Mouse (Mus musculus): ENCODE data around the gene Lypd6b. TPM values are rescaled to one million over a fixed set of nuclear protein-coding genes. Genes with fewer than 3 reads are reported as not detected.

The Lypd6b gene
- polyA plus RNA-seq, 1 experiment from 2014 or later, result 1.8 TPM

- H3K9me3 ChIP-seq, result no peaks in the 10 kb centered on the region
- H3K36me3 ChIP-seq, result no peaks in the 10 kb centered on the region
- no peak for DNase-seq (ENCODE audit: low spot score)
- no peak overlapping the region for H3K4me3 ChIP-seq
- H3K4me1 ChIP-seq (replicated peaks), result peaks cover 12% of the 10 kb centered on the region; the same call in 1 of the 2 replicates
- no peak overlapping the region for H3K27ac ChIP-seq
- WGBS, result 72% methylated on average over 4 of the region's 4 CpGs
- no peaks in the 10 kb centered on the region for H3K27me3 ChIP-seq (ENCODE audit: insufficient read depth, poor library complexity, severe bottlenecking)
Measured at GRCm38 (mm10) chr2:49813151-49813550, 25.7 kb downstream of the Lypd6b start.

GRCm38 (mm10) chr2:49814011-49814410, 26.5 kb downstream of the Lypd6b start:
- H3K4me1 ChIP-seq (replicated peaks), result peaks cover 9% of the 10 kb centered on the region; the same call in 1 of the 2 replicates
- no peaks in the 10 kb centered on the region for H3K27me3 ChIP-seq (ENCODE audit: insufficient read depth, poor library complexity, severe bottlenecking)
- DNase-seq (ENCODE audit: low spot score), result no peak
- no peak overlapping the region for H3K27ac ChIP-seq
- H3K4me3 ChIP-seq, result no peak overlapping the region
- 85% methylated on average over 6 of the region's 6 CpGs for WGBS
- no peaks in the 10 kb centered on the region for H3K36me3 ChIP-seq
- no peaks in the 10 kb centered on the region for H3K9me3 ChIP-seq

GRCm38 (mm10) chr2:49815696-49816320, 28.3 kb downstream of the Lypd6b start:
- DNase-seq (ENCODE audit: low spot score), result no peak
- H3K27me3 ChIP-seq (ENCODE audit: insufficient read depth, poor library complexity, severe bottlenecking), result no peaks in the 10 kb centered on the region
- H3K4me3 ChIP-seq, result no peak overlapping the region
- WGBS, result 87% methylated on average over 3 of the region's 3 CpGs
- H3K27ac ChIP-seq, result no peak overlapping the region
- H3K4me1 ChIP-seq (replicated peaks), result peaks cover 9% of the 10 kb centered on the region; the same call in 1 of the 2 replicates
- no peaks in the 10 kb centered on the region for H3K9me3 ChIP-seq
- no peaks in the 10 kb centered on the region for H3K36me3 ChIP-seq

GRCm38 (mm10) chr2:49816549-49816948, 29.1 kb downstream of the Lypd6b start:
- H3K4me3 ChIP-seq, result no peak overlapping the region
- no peak for DNase-seq (ENCODE audit: low spot score)
- H3K9me3 ChIP-seq, result no peaks in the 10 kb centered on the region
- no peak overlapping the region for H3K27ac ChIP-seq
- no peaks in the 10 kb centered on the region for H3K27me3 ChIP-seq (ENCODE audit: insufficient read depth, poor library complexity, severe bottlenecking)
- no peaks in the 10 kb centered on the region for H3K36me3 ChIP-seq
- peaks cover 5% of the 10 kb centered on the region; the same call in 1 of the 2 replicates for H3K4me1 ChIP-seq (replicated peaks)
- 95% methylated on average over 5 of the region's 5 CpGs for WGBS

GRCm38 (mm10) chr2:49817151-49817550, 29.7 kb downstream of the Lypd6b start:
- no peak overlapping the region for H3K27ac ChIP-seq
- 93% methylated on average over 3 of the region's 3 CpGs for WGBS

GRCm38 (mm10) chr2:49818126-49818525, 30.6 kb downstream of the Lypd6b start:
- no peak for DNase-seq (ENCODE audit: low spot score)
- H3K4me1 ChIP-seq (replicated peaks), result no peaks in the 10 kb centered on the region
- WGBS, result 85% methylated on average over 5 of the region's 5 CpGs
- no peak overlapping the region for H3K4me3 ChIP-seq
- H3K9me3 ChIP-seq, result no peaks in the 10 kb centered on the region
- H3K36me3 ChIP-seq, result no peaks in the 10 kb centered on the region
- H3K27me3 ChIP-seq (ENCODE audit: insufficient read depth, poor library complexity, severe bottlenecking), result no peaks in the 10 kb centered on the region
- H3K27ac ChIP-seq, result no peak overlapping the region

More at GRCm38 (mm10) chr2:49817151-49817550, 29.7 kb downstream of the Lypd6b start:
- Histone ChIP-seq H3K9me3 (no peaks in the 10 kb centered on the region), H3K4me3 (no peak overlapping the region), H3K4me1 (replicated peaks) (no peaks in the 10 kb centered on the region), H3K27me3 (ENCODE audit: insufficient read depth, poor library complexity, severe bottlenecking) (no peaks in the 10 kb centered on the region), H3K36me3 (no peaks in the 10 kb centered on the region)
- DNase-seq (ENCODE audit: low spot score), result no peak

GRCm38 (mm10) chr2:49822312-49822711, 34.8 kb downstream of the Lypd6b start:
- Histone ChIP-seq H3K4me1 (replicated peaks) (no peaks in the 10 kb centered on the region), H3K36me3 (no peaks in the 10 kb centered on the region), H3K4me3 (no peak overlapping the region), H3K27ac (no peak overlapping the region), H3K27me3 (ENCODE audit: insufficient read depth, poor library complexity, severe bottlenecking) (no peaks in the 10 kb centered on the region), H3K9me3 (no peaks in the 10 kb centered on the region)
- no peak for DNase-seq (ENCODE audit: low spot score)
- WGBS, result 92% methylated on average over 1 of the region's 1 CpGs

- no peak for DNase-seq (ENCODE audit: low spot score)
- H3K4me1 ChIP-seq (replicated peaks), result no peaks in the 10 kb centered on the region
- H3K36me3 ChIP-seq, result no peaks in the 10 kb centered on the region
- no peak overlapping the region for H3K27ac ChIP-seq
- H3K27me3 ChIP-seq (ENCODE audit: insufficient read depth, poor library complexity, severe bottlenecking), result no peaks in the 10 kb centered on the region
- 47% methylated on average over 1 of the region's 1 CpGs for WGBS
- H3K4me3 ChIP-seq, result no peak overlapping the region
- H3K9me3 ChIP-seq, result no peaks in the 10 kb centered on the region
Measured at GRCm38 (mm10) chr2:49825588-49825987, 38.1 kb downstream of the Lypd6b start.

GRCm38 (mm10) chr2:49827756-49828155, 40.3 kb downstream of the Lypd6b start:
- 44% methylated on average over 4 of the region's 4 CpGs for WGBS
- no peaks in the 10 kb centered on the region for H3K36me3 ChIP-seq
- no peak for DNase-seq (ENCODE audit: low spot score)

GRCm38 (mm10) chr2:49830369-49830768, 42.9 kb downstream of the Lypd6b start:
- Histone ChIP-seq H3K4me3 (no peak overlapping the region), H3K9me3 (no peaks in the 10 kb centered on the region), H3K27me3 (ENCODE audit: insufficient read depth, poor library complexity, severe bottlenecking) (no peaks in the 10 kb centered on the region), H3K27ac (no peak overlapping the region), H3K36me3 (no peaks in the 10 kb centered on the region), H3K4me1 (replicated peaks) (no peaks in the 10 kb centered on the region)
- WGBS, result 87% methylated on average over 3 of the region's 3 CpGs
- DNase-seq (ENCODE audit: low spot score), result no peak

More at GRCm38 (mm10) chr2:49827756-49828155, 40.3 kb downstream of the Lypd6b start:
- H3K4me1 ChIP-seq (replicated peaks), result no peaks in the 10 kb centered on the region
- H3K27me3 ChIP-seq (ENCODE audit: insufficient read depth, poor library complexity, severe bottlenecking), result no peaks in the 10 kb centered on the region
- no peak overlapping the region for H3K27ac ChIP-seq
- no peaks in the 10 kb centered on the region for H3K9me3 ChIP-seq
- H3K4me3 ChIP-seq, result no peak overlapping the region

GRCm38 (mm10) chr2:49832277-49832803, 44.9 kb downstream of the Lypd6b start:
- Histone ChIP-seq H3K4me1 (replicated peaks) (peaks cover 1% of the 10 kb centered on the region), H3K27me3 (ENCODE audit: insufficient read depth, poor library complexity, severe bottlenecking) (no peaks in the 10 kb centered on the region), H3K36me3 (no peaks in the 10 kb centered on the region), H3K4me3 (no peak overlapping the region), H3K27ac (no peak overlapping the region), H3K9me3 (no peaks in the 10 kb centered on the region)
- 78% methylated on average over 9 of the region's 9 CpGs for WGBS
- DNase-seq (ENCODE audit: low spot score), result no peak

- DNase-seq (ENCODE audit: low spot score), result no peak
- 72% methylated on average over 12 of the region's 12 CpGs for WGBS
- Histone ChIP-seq H3K4me3 (no peak overlapping the region), H3K36me3 (no peaks in the 10 kb centered on the region), H3K27me3 (ENCODE audit: insufficient read depth, poor library complexity, severe bottlenecking) (no peaks in the 10 kb centered on the region), H3K27ac (peak overlapping the region; percentile 23; the same call in 1 of the 2 replicates), H3K9me3 (no peaks in the 10 kb centered on the region), H3K4me1 (replicated peaks) (peaks cover 11% of the 10 kb centered on the region)
Measured at GRCm38 (mm10) chr2:49837454-49838059, 50.1 kb downstream of the Lypd6b start.

GRCm38 (mm10) chr2:49838611-49839010, 51.1 kb downstream of the Lypd6b start:
- Histone ChIP-seq H3K27ac (no peak overlapping the region), H3K4me3 (no peak overlapping the region), H3K36me3 (no peaks in the 10 kb centered on the region), H3K9me3 (no peaks in the 10 kb centered on the region), H3K27me3 (ENCODE audit: insufficient read depth, poor library complexity, severe bottlenecking) (no peaks in the 10 kb centered on the region), H3K4me1 (replicated peaks) (peaks cover 11% of the 10 kb centered on the region)
- WGBS, result 71% methylated on average over 7 of the region's 7 CpGs
- DNase-seq (ENCODE audit: low spot score), result no peak

Measured in hindbrain, embryonic 10.5 days (tissue).